Comparison of ENCODE assay signal across 30 mouse cellular contexts in genomic region chr19:60525086-60525485, GRCm38 (mm10). TPM values are rescaled to one million over a fixed set of nuclear protein-coding genes. Genes with fewer than 3 reads are reported as not detected.
DNase-seq lines count a peak whose midpoint lies in the region; ATAC-seq and TF ChIP-seq lines count a peak whose summit lies in the region.
"Had no signal": no experiment of that assay in that cellular context is flagged by ENCODE, and none has a peak within 500 bp of the region (broad histone marks: within the 10 kb centered on the region; RNA-seq: fewer than 3 reads in every experiment).

No protein-coding gene starts in this region.

- H3K4me2 ChIP-seq in lung, embryonic 16.5 days (ENCODE audit: low read depth, low read length) = no peak overlapping the region
- no peak overlapping the region for H3K4me2 ChIP-seq in heart, embryonic 12.5 days
- H3K4me2 ChIP-seq: embryonic facial prominence, embryonic 13.5 days; embryonic facial prominence, embryonic 15.5 days; forebrain, embryonic 12.5 days had no signal

- no peak for TF ChIP-seq CTCF in lung, adult 2 months (IDR thresholded peaks at IDR 0.05; ENCODE audit: insufficient read depth, low read length)

- no peaks in the 10 kb centered on the region for H3K27me3 ChIP-seq in lung, embryonic 16.5 days (ENCODE audit: control insufficient read depth, insufficient read depth, low read depth, low read length)
- no peaks in the 10 kb centered on the region for H3K27me3 ChIP-seq in heart, embryonic 12.5 days (replicated peaks)
- H3K27me3 ChIP-seq: CH12.LX; embryonic facial prominence, embryonic 13.5 days; embryonic facial prominence, embryonic 15.5 days; forebrain, embryonic 12.5 days; Patski had no signal

- no peak for DNase-seq in lung, adult 2 months
- peak; percentile 52 for DNase-seq in R1 (ENCODE audit: low read depth, low spot score)
- no peak for DNase-seq in adrenal gland, adult 18-20 months (ENCODE audit: low spot score in 2 of 2)
- DNase-seq: adrenal gland, adult 2 months; adrenal gland, postnatal 10 days; adrenal gland, postnatal 25 days; B cell, adult 2 months; cerebellum, adult 11 months; cerebellum, adult 18-20 months; cerebellum, adult 8-10 months; cerebellum, adult 9-11 months; cerebellum, postnatal 14 days; cerebellum, postnatal 36 days; embryo, embryonic 11 days had no signal

- H3K27ac ChIP-seq in lung, embryonic 16.5 days (ENCODE audit: low read length) = peak overlapping the region; percentile 80
- no peak overlapping the region for H3K27ac ChIP-seq in heart, embryonic 12.5 days (ENCODE audit: poor library complexity, severe bottlenecking)
- H3K27ac ChIP-seq: embryonic facial prominence, embryonic 13.5 days; embryonic facial prominence, embryonic 15.5 days; forebrain, embryonic 10.5 days; forebrain, embryonic 12.5 days had no signal

- H3K9me3 ChIP-seq in lung, embryonic 16.5 days (ENCODE audit: control insufficient read depth, low read length) = no peaks in the 10 kb centered on the region
- H3K9me3 ChIP-seq in heart, embryonic 12.5 days (replicated peaks) = no peaks in the 10 kb centered on the region
- H3K9me3 ChIP-seq: embryonic facial prominence, embryonic 13.5 days; embryonic facial prominence, embryonic 15.5 days; forebrain, embryonic 10.5 days; forebrain, embryonic 12.5 days; G1E had no signal

- no peak for TF ChIP-seq POLR2A in lung, adult 2 months (IDR thresholded peaks at IDR 0.05; ENCODE audit: borderline replicate concordance, extremely low read depth, low read depth, low read length)

- H3K4me3 ChIP-seq in lung, embryonic 16.5 days (ENCODE audit: low read length) = no peak overlapping the region
- no peak overlapping the region for H3K4me3 ChIP-seq in lung, adult 2 months (replicated peaks; ENCODE audit: extremely low read depth, low read depth, low read length)
- no peak overlapping the region for H3K4me3 ChIP-seq in heart, embryonic 12.5 days
- H3K4me3 ChIP-seq: embryonic facial prominence, embryonic 13.5 days; embryonic facial prominence, embryonic 15.5 days; erythroblast, embryonic 14.5 days; forebrain, embryonic 10.5 days; forebrain, embryonic 12.5 days had no signal

- no peaks in the 10 kb centered on the region for H3K4me1 ChIP-seq in lung, embryonic 16.5 days (replicated peaks; ENCODE audit: control insufficient read depth, insufficient read depth, low read length)
- H3K4me1 ChIP-seq in lung, adult 2 months (ENCODE audit: control insufficient read depth, insufficient read depth, low read length) = no peaks in the 10 kb centered on the region; the same call in 1 of the 2 replicates
- H3K4me1 ChIP-seq in heart, embryonic 12.5 days (replicated peaks) = no peaks in the 10 kb centered on the region
- H3K4me1 ChIP-seq: embryonic facial prominence, embryonic 13.5 days; embryonic facial prominence, embryonic 15.5 days; forebrain, embryonic 10.5 days; forebrain, embryonic 12.5 days had no signal

- 0 out of 2 replicates have a peak, but pooled peaks cover 4% of the 10 kb centered on the region for H3K36me3 ChIP-seq in lung, embryonic 16.5 days (ENCODE audit: control insufficient read depth, insufficient read depth, low read length)
- H3K36me3 ChIP-seq in heart, embryonic 12.5 days = peaks cover 25% of the 10 kb centered on the region

- no peak overlapping the region for H3K9ac ChIP-seq in lung, embryonic 16.5 days (ENCODE audit: low read length)
- H3K9ac ChIP-seq in heart, embryonic 12.5 days = no peak overlapping the region
- H3K9ac ChIP-seq: embryonic facial prominence, embryonic 13.5 days; embryonic facial prominence, embryonic 15.5 days; forebrain, embryonic 12.5 days had no signal

- WGBS in lung, embryonic 16.5 days = 85% methylated on average over 1 of the region's 1 CpGs
- WGBS in lung, adult 2 months = 74% methylated on average over 1 of the region's 1 CpGs
- WGBS in heart, embryonic 12.5 days = 80% methylated on average over 1 of the region's 1 CpGs

- ATAC-seq in lung, embryonic 16.5 days (ENCODE audit: low read depth) = peak; percentile 49; the same call in 1 of the 2 replicates
- ATAC-seq in heart, embryonic 12.5 days (ENCODE audit: insufficient number of reproducible peaks, low FRiP score) = no peak
- ATAC-seq: activated CD4-positive, CD25-positive, alpha-beta regulatory T cell, adult 4 months; CD4-positive, CD25-positive, alpha-beta regulatory T cell, adult 4 months; forebrain, embryonic 14.5 days; forebrain, embryonic 16.5 days; Patski had no signal

RNA-seq across cellular contexts. Expression of gene Cacul1, which starts 55.7 kb away (rescaled TPM):
- 12.7 and 14.1 TPM in 2 replicates for polyA plus RNA-seq in lung, embryonic 16.5 days (2015; fragmentation: Nextera tagmentation; extraction: Ambion mirVana)
- polyA plus RNA-seq in lung, adult 2 months (2012; rRNA removed) = 9.6 and 15.2 TPM in 2 replicates
- 23.5 and 27.8 TPM in 2 replicates for polyA plus RNA-seq in heart, embryonic 12.5 days (2016; fragmentation: Nextera tagmentation; extraction: Ambion mirVana)
- 10 to 100 TPM; 42.9 to 49.3 TPM for total RNA-seq in adrenal gland, adult 18-20 months (2021)

RNA-seq across cellular contexts. Expression of gene Prlhr, which starts 57.0 kb away (rescaled TPM):
- not detected in 2 replicates for polyA plus RNA-seq in lung, embryonic 16.5 days (2015; fragmentation: Nextera tagmentation; extraction: Ambion mirVana)
- not detected in 2 replicates for polyA plus RNA-seq in lung, adult 2 months (2012; rRNA removed)
- not detected in 2 replicates for polyA plus RNA-seq in heart, embryonic 12.5 days (2016; fragmentation: Nextera tagmentation; extraction: Ambion mirVana)
- total RNA-seq in adrenal gland, adult 18-20 months (2021) = under 1 TPM; 0.80 to 0.96 TPM
- total RNA-seq: CH12.LX; common myeloid progenitor, adult 5-6 weeks had no signal
- polyA plus RNA-seq: activated CD4-positive, CD25-positive, alpha-beta regulatory T cell, adult 4 months; CD4-positive, CD25-positive, alpha-beta regulatory T cell, adult 4 months; embryonic facial prominence, embryonic 11.5 days; embryonic facial prominence, embryonic 13.5 days; embryonic facial prominence, embryonic 15.5 days; erythroblast, embryonic 14.5 days; forebrain, embryonic 10.5 days; forebrain, embryonic 12.5 days; G1E; Patski had no signal
